Mouse (Mus musculus): ENCODE results near the gene Ift20. TPM values are rescaled to one million over a fixed set of nuclear protein-coding genes. Genes with fewer than 3 reads are reported as not detected.

Gene Ift20
- 130 and 137 TPM in 2 replicates for polyA plus RNA-seq (2015; fragmentation: Nextera tagmentation; extraction: Ambion mirVana)

- peaks cover 12% of the 10 kb centered on the region; the same call in 1 of the 2 replicates for H3K36me3 ChIP-seq (ENCODE audit: control insufficient read depth, insufficient read depth, low read length)
- peak within 1 kb of the TSS; percentile 91 for H3K4me2 ChIP-seq (ENCODE audit: low read length)
- peak within 1 kb of the TSS; percentile 67 for H3K4me3 ChIP-seq (ENCODE audit: low read depth, low read length)
- H3K9ac ChIP-seq (ENCODE audit: low read depth, low read length): peak within 1 kb of the TSS; percentile 83
- no peaks in the 10 kb centered on the region for H3K27me3 ChIP-seq (ENCODE audit: control insufficient read depth, insufficient read depth, low read depth, low read length)
- peaks cover 29% of the 10 kb centered on the region for H3K4me1 ChIP-seq (ENCODE audit: control insufficient read depth, insufficient read depth, low read length)
- peak; percentile 98 for ATAC-seq
- H3K27ac ChIP-seq (ENCODE audit: low read length): peak within 1 kb of the TSS; percentile 92
- WGBS: under 1% methylated on average over 52 of the region's 52 CpGs
- no peaks in the 10 kb centered on the region for H3K9me3 ChIP-seq (replicated peaks; ENCODE audit: control insufficient read depth, low read length, poor library complexity, severe bottlenecking)
Measured at GRCm38 (mm10) chr11:78536080-78536689, at the start of gene Ift20, which contains the start of gene Tnfaip1. TSS of gene Ift20 (plus strand) at chr11:78536361. TSS of gene Tnfaip1 (minus strand) at chr11:78536332.

GRCm38 (mm10) chr11:78488168-78488567 lies 48.0 kb upstream of the Ift20 start:
- H3K36me3 ChIP-seq (ENCODE audit: control insufficient read depth, insufficient read depth, low read length): peaks cover 25% of the 10 kb centered on the region
- no peak overlapping the region for H3K4me2 ChIP-seq (ENCODE audit: low read length)
- H3K4me1 ChIP-seq (ENCODE audit: control insufficient read depth, insufficient read depth, low read length): peaks cover 13% of the 10 kb centered on the region
- H3K9me3 ChIP-seq (replicated peaks; ENCODE audit: control insufficient read depth, low read length, poor library complexity, severe bottlenecking): no peaks in the 10 kb centered on the region
- H3K27me3 ChIP-seq (ENCODE audit: control insufficient read depth, insufficient read depth, low read depth, low read length): no peaks in the 10 kb centered on the region; the same call in 1 of the 2 replicates
- 3% methylated on average over 8 of the region's 8 CpGs for WGBS
- no peak overlapping the region for H3K4me3 ChIP-seq (ENCODE audit: low read depth, low read length)
- 0 out of 2 replicates have a peak, but pooled peaks have one; percentile 19 for ATAC-seq
- no peak overlapping the region for H3K27ac ChIP-seq (ENCODE audit: low read length)
- H3K9ac ChIP-seq (ENCODE audit: low read depth, low read length): no peak overlapping the region

GRCm38 (mm10) chr11:78490781-78491241 lies 45.4 kb upstream of the Ift20 start:
- 9% methylated on average over 46 of the region's 48 CpGs for WGBS
- Histone ChIP-seq H3K27me3 (ENCODE audit: control insufficient read depth, insufficient read depth, low read depth, low read length) (no peaks in the 10 kb centered on the region; the same call in 1 of the 2 replicates), H3K4me2 (ENCODE audit: low read length) (peak overlapping the region; percentile 51), H3K4me3 (ENCODE audit: low read depth, low read length) (peak overlapping the region; percentile 25; the same call in 1 of the 2 replicates), H3K27ac (ENCODE audit: low read length) (peak overlapping the region; percentile 34; the same call in 1 of the 2 replicates), H3K36me3 (ENCODE audit: control insufficient read depth, insufficient read depth, low read length) (peaks cover 15% of the 10 kb centered on the region), H3K9me3 (replicated peaks; ENCODE audit: control insufficient read depth, low read length, poor library complexity, severe bottlenecking) (no peaks in the 10 kb centered on the region), H3K9ac (ENCODE audit: low read depth, low read length) (peak overlapping the region; percentile 57), H3K4me1 (ENCODE audit: control insufficient read depth, insufficient read depth, low read length) (peaks cover 25% of the 10 kb centered on the region)
- ATAC-seq: peak; percentile 65; the same call in 1 of the 2 replicates

GRCm38 (mm10) chr11:78495904-78496303 lies 40.3 kb upstream of the Ift20 start:
- WGBS: 11% methylated on average over 6 of the region's 6 CpGs
- Histone ChIP-seq H3K4me1 (ENCODE audit: control insufficient read depth, insufficient read depth, low read length) (peaks cover 29% of the 10 kb centered on the region), H3K27me3 (ENCODE audit: control insufficient read depth, insufficient read depth, low read depth, low read length) (no peaks in the 10 kb centered on the region), H3K4me2 (ENCODE audit: low read length) (peak overlapping the region; percentile 61), H3K27ac (ENCODE audit: low read length) (no peak overlapping the region), H3K36me3 (ENCODE audit: control insufficient read depth, insufficient read depth, low read length) (no peaks in the 10 kb centered on the region), H3K9me3 (replicated peaks; ENCODE audit: control insufficient read depth, low read length, poor library complexity, severe bottlenecking) (no peaks in the 10 kb centered on the region), H3K4me3 (ENCODE audit: low read depth, low read length) (peak overlapping the region; percentile 89), H3K9ac (ENCODE audit: low read depth, low read length) (peak overlapping the region; percentile 97)
- no peak for ATAC-seq

- Histone ChIP-seq H3K4me1 (ENCODE audit: control insufficient read depth, insufficient read depth, low read length) (peaks cover 24% of the 10 kb centered on the region), H3K9ac (ENCODE audit: low read depth, low read length) (peak overlapping the region; percentile 97), H3K4me3 (ENCODE audit: low read depth, low read length) (peak overlapping the region; percentile 89), H3K27me3 (ENCODE audit: control insufficient read depth, insufficient read depth, low read depth, low read length) (no peaks in the 10 kb centered on the region), H3K27ac (ENCODE audit: low read length) (peak overlapping the region; percentile 94), H3K4me2 (ENCODE audit: low read length) (peak overlapping the region; percentile 61), H3K9me3 (replicated peaks; ENCODE audit: control insufficient read depth, low read length, poor library complexity, severe bottlenecking) (no peaks in the 10 kb centered on the region), H3K36me3 (ENCODE audit: control insufficient read depth, insufficient read depth, low read length) (no peaks in the 10 kb centered on the region)
- ATAC-seq: peak; percentile 83
- 0% methylated on average over 44 of the region's 44 CpGs for WGBS
Measured at GRCm38 (mm10) chr11:78497071-78497541, 39.1 kb upstream of the Ift20 start.

GRCm38 (mm10) chr11:78497544-78498522 lies 38.3 kb upstream of the Ift20 start, which contains the start of gene Sarm1:
TSS of gene Sarm1 (minus strand) at chr11:78497754.
- H3K27me3 ChIP-seq (ENCODE audit: control insufficient read depth, insufficient read depth, low read depth, low read length): no peaks in the 10 kb centered on the region
- H3K9ac ChIP-seq (ENCODE audit: low read depth, low read length): peak within 1 kb of the TSS; percentile 97
- peak within 1 kb of the TSS; percentile 89 for H3K4me3 ChIP-seq (ENCODE audit: low read depth, low read length)
- peak; percentile 97 for ATAC-seq
- no peaks in the 10 kb centered on the region for H3K9me3 ChIP-seq (replicated peaks; ENCODE audit: control insufficient read depth, low read length, poor library complexity, severe bottlenecking)
- 2% methylated on average over 35 of the region's 36 CpGs for WGBS
- no peaks in the 10 kb centered on the region for H3K36me3 ChIP-seq (ENCODE audit: control insufficient read depth, insufficient read depth, low read length)
- peaks cover 24% of the 10 kb centered on the region for H3K4me1 ChIP-seq (ENCODE audit: control insufficient read depth, insufficient read depth, low read length)
- peak within 1 kb of the TSS; percentile 94 for H3K27ac ChIP-seq (ENCODE audit: low read length)
- H3K4me2 ChIP-seq (ENCODE audit: low read length): peak within 1 kb of the TSS; percentile 61

GRCm38 (mm10) chr11:78499004-78499403 lies 37.2 kb upstream of the Ift20 start, which contains the start of gene Vtn:
TSS of gene Vtn (plus strand) at chr11:78499091.
- Histone ChIP-seq H3K27me3 (ENCODE audit: control insufficient read depth, insufficient read depth, low read depth, low read length) (no peaks in the 10 kb centered on the region), H3K27ac (ENCODE audit: low read length) (peak within 1 kb of the TSS; percentile 94), H3K36me3 (ENCODE audit: control insufficient read depth, insufficient read depth, low read length) (no peaks in the 10 kb centered on the region), H3K4me3 (ENCODE audit: low read depth, low read length) (peak within 1 kb of the TSS; percentile 89), H3K9ac (ENCODE audit: low read depth, low read length) (peak within 1 kb of the TSS; percentile 68), H3K9me3 (replicated peaks; ENCODE audit: control insufficient read depth, low read length, poor library complexity, severe bottlenecking) (no peaks in the 10 kb centered on the region), H3K4me1 (ENCODE audit: control insufficient read depth, insufficient read depth, low read length) (peaks cover 24% of the 10 kb centered on the region), H3K4me2 (ENCODE audit: low read length) (peak within 1 kb of the TSS; percentile 61)
- WGBS: 39% methylated on average over 7 of the region's 7 CpGs
- no peak for ATAC-seq

- 43% methylated on average over 16 of the region's 16 CpGs for WGBS
- H3K4me1 ChIP-seq (ENCODE audit: control insufficient read depth, insufficient read depth, low read length): peaks cover 24% of the 10 kb centered on the region
- no peak overlapping the region for H3K4me2 ChIP-seq (ENCODE audit: low read length)
- H3K27ac ChIP-seq (ENCODE audit: low read length): no peak overlapping the region
- H3K9me3 ChIP-seq (replicated peaks; ENCODE audit: control insufficient read depth, low read length, poor library complexity, severe bottlenecking): no peaks in the 10 kb centered on the region
- no peaks in the 10 kb centered on the region for H3K36me3 ChIP-seq (ENCODE audit: control insufficient read depth, insufficient read depth, low read length)
- H3K27me3 ChIP-seq (ENCODE audit: control insufficient read depth, insufficient read depth, low read depth, low read length): no peaks in the 10 kb centered on the region
- no peak for ATAC-seq
- H3K9ac ChIP-seq (ENCODE audit: low read depth, low read length): no peak overlapping the region
- H3K4me3 ChIP-seq (ENCODE audit: low read depth, low read length): no peak overlapping the region
Measured at GRCm38 (mm10) chr11:78499543-78499942, 36.6 kb upstream of the Ift20 start.
